Mouse (Mus musculus): ENCODE data around the gene Chrm5. TPM values are rescaled to one million over a fixed set of nuclear protein-coding genes. Genes with fewer than 3 reads are reported as not detected.

Gene Chrm5
- total and polyA plus RNA-seq, 3 experiments = not detected

GRCm38 (mm10) chr2:112433359-112433758, 47.2 kb downstream of the Chrm5 start (continued):
- no peak for TF ChIP-seq USF2 (IDR thresholded peaks at IDR 0.05; ENCODE audit: borderline replicate concordance in 1 of 2, insufficient read depth in 1 of 2, low read depth in 1 of 2, low read length in 2 of 2)
- no peak for TF ChIP-seq ZMIZ1 (IDR thresholded peaks at IDR 0.05; ENCODE audit: low read depth, low read length)
- no peak for TF ChIP-seq ZKSCAN1 (IDR thresholded peaks at IDR 0.05; ENCODE audit: low read depth, low read length)
- no peak for TF ChIP-seq TAL1 (IDR thresholded peaks at IDR 0.05; ENCODE audit: low read length)
- TF ChIP-seq POLR2A (IDR thresholded peaks at IDR 0.05; ENCODE audit: control insufficient read depth in 1 of 2, insufficient read depth in 1 of 2, low read depth in 1 of 2, low read length in 2 of 2, poor library complexity in 1 of 2) = peak in 1 of 2 experiments; percentile 41; a peak in 1 of 4 replicates
- TF ChIP-seq MAZ (IDR thresholded peaks at IDR 0.05; ENCODE audit: low read depth, low read length) = no peak
- TF ChIP-seq MYC (IDR thresholded peaks at IDR 0.05; ENCODE audit: low read depth, low read length) = peak; percentile 68; the same call in 1 of the 2 replicates
- no peak for TF ChIP-seq CHD2 (IDR thresholded peaks at IDR 0.05; ENCODE audit: low read length)
- TF ChIP-seq USF1 (IDR thresholded peaks at IDR 0.05; ENCODE audit: low read depth, low read length) = peak; percentile 75

GRCm38 (mm10) chr2:112432523-112432922, 48.0 kb downstream of the Chrm5 start:
- Histone ChIP-seq H3K9me3 (replicated peaks; ENCODE audit: insufficient read depth, low read length) (no peaks in the 10 kb centered on the region), H3K27ac (ENCODE audit: control insufficient read depth, low read depth, low read length) (0 out of 2 replicates have a peak overlapping the region, but pooled peaks have one; percentile 10), H3K4me3 (ENCODE audit: control insufficient read depth in 1 of 2, insufficient read depth in 1 of 2, low read depth in 2 of 2, low read length in 2 of 2) (no peak overlapping the region), H3K4me1 (ENCODE audit: control insufficient read depth in 1 of 2, insufficient read depth in 2 of 2, low read length in 2 of 2) (peaks cover 19 to 22% of the 10 kb centered on the region in 2 experiments), H3K9ac (ENCODE audit: control insufficient read depth, low read depth, low read length, poor library complexity, severe bottlenecking) (no peak overlapping the region), H3K36me3 (ENCODE audit: control insufficient read depth in 1 of 2, insufficient read depth in 2 of 2, low read length in 2 of 2) (peaks cover 0 to 30% of the 10 kb centered on the region in 2 experiments; a peak in 2 of 4 replicates), H3K79me2 (ENCODE audit: control insufficient read depth, insufficient read depth, low read length, poor library complexity) (no peaks in the 10 kb centered on the region), H3K27me3 (ENCODE audit: control insufficient read depth in 1 of 2, insufficient read depth in 2 of 2, low read length in 2 of 2) (no peaks in the 10 kb centered on the region)
- TF ChIP-seq MAFK (IDR thresholded peaks at IDR 0.05; ENCODE audit: borderline replicate concordance, low read depth, low read length) = no peak
- no peak for TF ChIP-seq USF2 (IDR thresholded peaks at IDR 0.05; ENCODE audit: borderline replicate concordance in 1 of 2, insufficient read depth in 1 of 2, low read depth in 1 of 2, low read length in 2 of 2)
- TF ChIP-seq ZKSCAN1 (IDR thresholded peaks at IDR 0.05; ENCODE audit: low read depth, low read length) = no peak
- no peak for TF ChIP-seq GABPA (IDR thresholded peaks at IDR 0.05; ENCODE audit: low read depth, low read length)
- TF ChIP-seq CHD2 (IDR thresholded peaks at IDR 0.05; ENCODE audit: low read length) = no peak
- TF ChIP-seq ZMIZ1 (IDR thresholded peaks at IDR 0.05; ENCODE audit: low read depth, low read length) = no peak
- TF ChIP-seq MXI1 (IDR thresholded peaks at IDR 0.05; ENCODE audit: low read depth, low read length) = no peak
- no peak for TF ChIP-seq E2F4 (IDR thresholded peaks at IDR 0.05; ENCODE audit: borderline replicate concordance, low read depth, low read length)
- no peak for TF ChIP-seq NRF1 (IDR thresholded peaks at IDR 0.05; ENCODE audit: insufficient read depth, low read depth, low read length, poor library complexity, severe bottlenecking)
- no peak for TF ChIP-seq MYB (IDR thresholded peaks at IDR 0.05; ENCODE audit: low read depth, low read length)
- no peak for TF ChIP-seq HCFC1 (IDR thresholded peaks at IDR 0.05; ENCODE audit: low read depth, low read length)
- no peak for TF ChIP-seq ELF1 (IDR thresholded peaks at IDR 0.05; ENCODE audit: low read depth, low read length)
- TF ChIP-seq SMC3 (IDR thresholded peaks at IDR 0.05; ENCODE audit: low read depth, low read length) = no peak
- TF ChIP-seq MEF2A (IDR thresholded peaks at IDR 0.05; ENCODE audit: extremely low read depth, insufficient replicate concordance, low read depth, low read length, poor library complexity, severe bottlenecking) = no peak
- TF ChIP-seq EP300 (IDR thresholded peaks at IDR 0.05; ENCODE audit: low read depth in 1 of 2, low read length in 2 of 2) = no peak
- DNase-seq (ENCODE audit: low read depth, low spot score) = no peak
